Comparison of ENCODE assay signal across 9 mouse cellular contexts in the genomic region with DNA sequence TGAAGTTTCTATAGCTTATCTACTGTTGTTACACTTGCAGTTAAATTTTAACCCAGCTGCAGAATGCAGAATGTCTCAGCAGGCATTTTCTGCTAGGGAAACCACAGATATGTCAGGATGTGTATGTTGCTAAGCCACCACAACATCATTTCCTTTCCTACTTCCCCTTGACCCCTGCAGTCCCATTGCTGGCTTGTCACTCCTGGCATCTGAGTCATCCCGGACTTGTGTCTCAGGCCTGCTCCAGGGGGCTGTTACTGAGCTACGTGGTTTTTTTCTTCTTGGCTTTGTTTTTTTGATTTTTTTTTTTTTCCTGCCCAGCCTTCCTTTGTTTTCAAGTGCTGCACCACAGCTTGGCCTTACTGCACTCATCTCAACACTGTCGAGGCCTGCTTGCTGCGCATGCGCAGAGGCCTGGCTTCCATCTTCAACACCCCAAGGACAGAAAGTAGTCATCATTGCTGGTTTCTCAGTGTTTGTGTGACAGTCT. TPM values are rescaled to one million over a fixed set of nuclear protein-coding genes. Genes with fewer than 3 reads are reported as not detected.
DNase-seq lines count a peak whose midpoint lies in the region; ATAC-seq and TF ChIP-seq lines count a peak whose summit lies in the region.
"Had no signal": no experiment of that assay in that cellular context is flagged by ENCODE, and none has a peak within 500 bp of the region (broad histone marks: within the 10 kb centered on the region; RNA-seq: fewer than 3 reads in every experiment).

No protein-coding gene starts in this region.

- peak; percentile 60; the same call in 1 of the 2 replicates for ATAC-seq in limb, embryonic 13.5 days (ENCODE audit: low FRiP score, low read depth)
- no peak for ATAC-seq in hindbrain, embryonic 14.5 days (ENCODE audit: low FRiP score)

- H3K27me3 ChIP-seq in limb, embryonic 13.5 days: no peaks in the 10 kb centered on the region
- H3K27me3 ChIP-seq in limb, embryonic 10.5 days (ENCODE audit: low read depth, poor library complexity, severe bottlenecking): no peaks in the 10 kb centered on the region
- no peaks in the 10 kb centered on the region for H3K27me3 ChIP-seq in thymus, adult 2 months (ENCODE audit: control insufficient read depth, insufficient read depth, low read length)
- no peaks in the 10 kb centered on the region for H3K27me3 ChIP-seq in hindbrain, embryonic 14.5 days (ENCODE audit: control insufficient read depth, insufficient read depth, low read length)
- H3K27me3 ChIP-seq: midbrain, embryonic 12.5 days had no signal

- no peak for DNase-seq in limb, embryonic 10.5 days (ENCODE audit: low spot score)
- DNase-seq in gastrocnemius, postnatal 4 days (ENCODE audit: low spot score in 2 of 2): peak; percentile 17 to 18
- DNase-seq in kidney, adult 8-10 months: peak; percentile 28 to 53
- peak; percentile 73 to 81 for DNase-seq in lung, postnatal 4 days
- peak; percentile 51 for DNase-seq in thymus, adult 2 months
- DNase-seq in layer of hippocampus, adult 18-20 months (ENCODE audit: low spot score in 2 of 2): no peak
- no peak for DNase-seq in hindbrain, embryonic 14.5 days (ENCODE audit: low spot score)

- H3K4me1 ChIP-seq in limb, embryonic 13.5 days: peaks cover 18% of the 10 kb centered on the region; the same call in 1 of the 2 replicates
- H3K4me1 ChIP-seq in limb, embryonic 10.5 days: peaks cover 32% of the 10 kb centered on the region
- peaks cover 14% of the 10 kb centered on the region for H3K4me1 ChIP-seq in thymus, adult 2 months (replicated peaks; ENCODE audit: control insufficient read depth, insufficient read depth, low read length)
- H3K4me1 ChIP-seq in hindbrain, embryonic 14.5 days (replicated peaks; ENCODE audit: control insufficient read depth, insufficient read depth, low read length): 0 out of 2 replicates have a peak, but pooled peaks cover 5% of the 10 kb centered on the region
- H3K4me1 ChIP-seq: midbrain, embryonic 12.5 days had no signal

- WGBS in limb, embryonic 13.5 days: 64% methylated on average over 5 of the region's 5 CpGs
- WGBS in limb, embryonic 10.5 days: 78% methylated on average over 5 of the region's 5 CpGs
- 8% methylated on average over 5 of the region's 5 CpGs for WGBS in thymus, adult 2 months
- WGBS in hindbrain, embryonic 14.5 days: 53% methylated on average over 5 of the region's 5 CpGs

- no peak overlapping the region for H3K4me2 ChIP-seq in limb, embryonic 13.5 days (replicated peaks)
- no peak overlapping the region for H3K4me2 ChIP-seq in hindbrain, embryonic 14.5 days (replicated peaks)
- H3K4me2 ChIP-seq: midbrain, embryonic 12.5 days had no signal

- no peak for TF ChIP-seq CTCF in thymus, adult 2 months (IDR thresholded peaks at IDR 0.05; ENCODE audit: borderline replicate concordance, control insufficient read depth, extremely low read depth, insufficient read depth, low read length, poor library complexity)

- H3K9ac ChIP-seq in limb, embryonic 13.5 days: no peak overlapping the region
- H3K9ac ChIP-seq in hindbrain, embryonic 14.5 days: no peak overlapping the region
- H3K9ac ChIP-seq: midbrain, embryonic 12.5 days had no signal

- no peak overlapping the region for H3K4me3 ChIP-seq in limb, embryonic 13.5 days
- H3K4me3 ChIP-seq in limb, embryonic 10.5 days: no peak overlapping the region
- no peak overlapping the region for H3K4me3 ChIP-seq in thymus, adult 2 months (ENCODE audit: control insufficient read depth, insufficient read depth, low read length)
- H3K4me3 ChIP-seq in hindbrain, embryonic 14.5 days (replicated peaks; ENCODE audit: low read length): no peak overlapping the region
- H3K4me3 ChIP-seq: midbrain, embryonic 12.5 days had no signal

- no peaks in the 10 kb centered on the region for H3K36me3 ChIP-seq in limb, embryonic 13.5 days
- H3K36me3 ChIP-seq in limb, embryonic 10.5 days: no peaks in the 10 kb centered on the region
- H3K36me3 ChIP-seq in thymus, adult 2 months (ENCODE audit: control insufficient read depth, insufficient read depth, low read length): no peaks in the 10 kb centered on the region
- H3K36me3 ChIP-seq in hindbrain, embryonic 14.5 days (replicated peaks; ENCODE audit: control insufficient read depth, insufficient read depth): no peaks in the 10 kb centered on the region
- H3K36me3 ChIP-seq: midbrain, embryonic 12.5 days had no signal

- H3K27ac ChIP-seq in limb, embryonic 13.5 days: no peak overlapping the region
- H3K27ac ChIP-seq in limb, embryonic 10.5 days: no peak overlapping the region
- H3K27ac ChIP-seq in thymus, adult 2 months (ENCODE audit: control insufficient read depth, insufficient read depth, low read length): peak overlapping the region; percentile 83
- no peak overlapping the region for H3K27ac ChIP-seq in hindbrain, embryonic 14.5 days
- H3K27ac ChIP-seq: midbrain, embryonic 12.5 days had no signal

- H3K9me3 ChIP-seq in limb, embryonic 13.5 days: no peaks in the 10 kb centered on the region
- H3K9me3 ChIP-seq in limb, embryonic 10.5 days (replicated peaks): no peaks in the 10 kb centered on the region
- H3K9me3 ChIP-seq in hindbrain, embryonic 14.5 days (ENCODE audit: control insufficient read depth, low read length): no peaks in the 10 kb centered on the region
- H3K9me3 ChIP-seq: midbrain, embryonic 12.5 days had no signal

- TF ChIP-seq POLR2A in thymus, adult 2 months (IDR thresholded peaks at IDR 0.05; ENCODE audit: control insufficient read depth, extremely low read depth, insufficient read depth, low read length, poor library complexity): 0 out of 2 replicates have a peak, but pooled peaks have one; percentile 28

RNA-seq across cellular contexts. Expression of a gene that starts 46.4 kb away (rescaled TPM):
- 21.7 and 23.7 TPM in 2 replicates for polyA plus RNA-seq in limb, embryonic 13.5 days (2015; fragmentation: Nextera tagmentation; extraction: Ambion mirVana)
- polyA plus RNA-seq in limb, embryonic 10.5 days (2016; fragmentation: Nextera tagmentation; extraction: Ambion mirVana): 10.8 and 14.8 TPM in 2 replicates
- total RNA-seq in gastrocnemius, postnatal 4 days (2021): 10 to 100 TPM; 38.5 to 40.9 TPM
- 2.3 and 2.4 TPM in 2 replicates for polyA plus RNA-seq in thymus, adult 2 months (2012; rRNA removed)
- total RNA-seq in layer of hippocampus, adult 18-20 months (2021): 1 to 10 TPM; 3.8 to 6.9 TPM
- 13.3 and 14.9 TPM in 2 replicates for polyA plus RNA-seq in hindbrain, embryonic 14.5 days (2014; fragmentation: Nextera tagmentation; extraction: Ambion mirVana)

Comparison
In these comparisons a context has a peak if more than half of its experiments do, and no peak if none do; other contexts are left out.
1. DNase-seq: peak in gastrocnemius, postnatal 4 days (2 of 2), kidney, adult 8-10 months (2 of 2), lung, postnatal 4 days (2 of 2) and thymus, adult 2 months (single experiment); none in limb, embryonic 10.5 days (single experiment), layer of hippocampus, adult 18-20 months (0 of 2) and hindbrain, embryonic 14.5 days (single experiment).